Mouse (Mus musculus) testis, adult 2 months (tissue): ENCODE results near the gene Ch25h.

Experiments
- CTCF ChIP-seq: fragments of 200-500 bp; IDR thresholded peaks from 2 replicates; pipeline ENCODE4 v1.5.1; 2012; ENCODE audit warnings: low read depth, mild to moderate bottlenecking, inconsistent platforms, low read length, moderate library complexity; ENCODE audit not compliant: control insufficient read depth, insufficient read depth, insufficient replicate concordance
- POLR2A ChIP-seq: fragments of 200-500 bp; IDR thresholded peaks from 2 replicates; pipeline ENCODE4 v1.6.1; 2012; ENCODE audit warnings: low read depth, mild to moderate bottlenecking, inconsistent platforms, low read length, moderate library complexity; ENCODE audit not compliant: control insufficient read depth

DNA sequence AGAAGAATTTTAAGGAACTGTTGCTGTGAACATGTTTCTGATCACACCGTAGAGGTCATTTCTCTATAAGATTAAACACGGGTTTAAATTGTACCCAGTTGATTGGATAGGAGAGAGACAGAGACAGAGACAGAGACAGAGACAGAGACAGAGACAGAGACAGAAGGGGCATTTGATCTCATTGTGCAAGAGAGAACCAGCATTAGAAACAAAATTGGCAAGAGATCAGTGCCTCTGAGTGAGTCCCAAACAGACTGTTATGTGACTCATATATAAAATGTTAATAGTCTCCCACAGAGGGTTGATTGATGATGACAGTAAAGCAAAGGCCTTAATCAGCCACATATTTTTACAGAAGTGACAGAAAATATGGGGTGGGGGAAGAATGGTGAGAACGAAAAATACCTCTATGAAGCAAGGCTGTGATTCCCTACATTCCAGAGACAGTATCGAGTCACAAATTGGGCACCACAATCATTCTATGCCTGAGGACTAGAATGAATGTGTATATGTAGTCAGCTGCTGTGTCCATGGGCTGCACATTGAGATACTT lies 51.1 kb downstream of the Ch25h start:
- TF ChIP-seq CTCF, result no peak
- no peak for TF ChIP-seq POLR2A
